Mouse (Mus musculus) midbrain, embryonic 15.5 days (tissue): ENCODE data around the gene Sel1l. TPM values are rescaled to one million over a fixed set of nuclear protein-coding genes. Genes with fewer than 3 reads are reported as not detected.

Source experiments
- ATAC-seq: fragments of 200-750 bp; cut with Nextera tagmentation; replicated peaks from 2 replicates; pipeline ENCODE4 v1.8.0; 2017; ENCODE audit warnings: moderate TSS enrichment
- H3K27ac ChIP-seq: fragments of 300-500 bp; sonication (generic); 2 replicates; pipeline ENCODE4 v1.5.1; 2015; ENCODE audit warnings: mild to moderate bottlenecking, inconsistent platforms
- H3K27me3 ChIP-seq: fragments of 300-500 bp; sonication (generic); replicated peaks from 2 replicates; pipeline ENCODE4 v1.6.1; 2015; ENCODE audit warnings: inconsistent platforms
- H3K36me3 ChIP-seq: fragments of 300-500 bp; sonication (generic); replicated peaks from 2 replicates; pipeline ENCODE4 v1.6.1; 2015; ENCODE audit warnings: inconsistent platforms
- H3K4me1 ChIP-seq: fragments of 300-500 bp; sonication (generic); 2 replicates; pipeline ENCODE4 v1.6.1; 2015; ENCODE audit warnings: inconsistent platforms
- H3K4me2 ChIP-seq: fragments of 300-500 bp; sonication (generic); 2 replicates; pipeline ENCODE4 v1.6.1; 2015; ENCODE audit warnings: inconsistent platforms, mild to moderate bottlenecking, moderate library complexity
- H3K4me3 ChIP-seq: fragments of 300-500 bp; sonication (generic); 2 replicates; pipeline ENCODE4 v1.5.1; 2015; ENCODE audit warnings: mild to moderate bottlenecking, inconsistent platforms
- H3K9ac ChIP-seq: fragments of 300-500 bp; sonication (generic); 2 replicates; pipeline ENCODE4 v1.6.1; 2015; ENCODE audit warnings: mild to moderate bottlenecking, inconsistent platforms
- H3K9me3 ChIP-seq: fragments of 300-500 bp; sonication (generic); 2 replicates; pipeline ENCODE4 v1.6.1; 2016; ENCODE audit warnings: inconsistent platforms
- WGBS: fragments of 180-500 bp; shearing (Covaris S2); methylation state at CpG from one replicate; pipeline ENCODE4 v1.1.7; 2015; ENCODE audit warnings: mixed read lengths; 5-methylcytosine and 5-hydroxymethylcytosine counted together
- polyA plus RNA-seq: library from polyadenylated mRNA; unstranded; fragments of >200 nt; fragmentation: Nextera tagmentation; extraction: Ambion mirVana; gene quantifications from 2 replicates; pipeline ENCODE4 v1.2.1, GENCODE M21; 2015

Gene Sel1l
- polyA plus RNA-seq, 1 experiment from 2014 or later = 111 TPM

GRCm38 (mm10) chr12:91807761-91808160, 41.2 kb downstream of the Sel1l start:
- Histone ChIP-seq H3K9me3 (no peaks in the 10 kb centered on the region), H3K36me3 (peaks cover 49% of the 10 kb centered on the region), H3K9ac (no peak overlapping the region), H3K27ac (no peak overlapping the region), H3K4me3 (no peak overlapping the region), H3K27me3 (no peaks in the 10 kb centered on the region), H3K4me2 (no peak overlapping the region), H3K4me1 (no peaks in the 10 kb centered on the region)
- no peak for ATAC-seq
- 89% methylated on average over 6 of the region's 6 CpGs for WGBS

GRCm38 (mm10) chr12:91807095-91807494, 41.9 kb downstream of the Sel1l start:
- no peaks in the 10 kb centered on the region for H3K27me3 ChIP-seq
- ATAC-seq = no peak
- H3K4me1 ChIP-seq = no peaks in the 10 kb centered on the region
- H3K9ac ChIP-seq = no peak overlapping the region
- no peak overlapping the region for H3K4me3 ChIP-seq
- no peaks in the 10 kb centered on the region for H3K9me3 ChIP-seq
- no peak overlapping the region for H3K4me2 ChIP-seq
- H3K36me3 ChIP-seq = peaks cover 42% of the 10 kb centered on the region
- WGBS = 91% methylated on average over 11 of the region's 11 CpGs
- H3K27ac ChIP-seq = no peak overlapping the region

GRCm38 (mm10) chr12:91804262-91804661, 44.7 kb downstream of the Sel1l start:
- no peak overlapping the region for H3K4me2 ChIP-seq
- peaks cover 19% of the 10 kb centered on the region for H3K36me3 ChIP-seq
- no peaks in the 10 kb centered on the region for H3K4me1 ChIP-seq
- no peak overlapping the region for H3K4me3 ChIP-seq
- H3K27ac ChIP-seq = no peak overlapping the region
- ATAC-seq = no peak
- 83% methylated on average over 3 of the region's 3 CpGs for WGBS
- no peaks in the 10 kb centered on the region for H3K9me3 ChIP-seq
- no peak overlapping the region for H3K9ac ChIP-seq
- H3K27me3 ChIP-seq = no peaks in the 10 kb centered on the region

- WGBS = 66% methylated on average over 13 of the region's 13 CpGs
- Histone ChIP-seq H3K4me1 (no peaks in the 10 kb centered on the region), H3K36me3 (peaks cover 10% of the 10 kb centered on the region), H3K4me3 (no peak overlapping the region), H3K9me3 (no peaks in the 10 kb centered on the region), H3K27me3 (no peaks in the 10 kb centered on the region), H3K27ac (no peak overlapping the region), H3K4me2 (no peak overlapping the region), H3K9ac (no peak overlapping the region)
- no peak for ATAC-seq
Measured at GRCm38 (mm10) chr12:91803207-91803932, 45.6 kb downstream of the Sel1l start.

- WGBS = 79% methylated on average over 12 of the region's 12 CpGs
- Histone ChIP-seq H3K27ac (no peak overlapping the region), H3K4me2 (no peak overlapping the region), H3K9me3 (no peaks in the 10 kb centered on the region), H3K9ac (no peak overlapping the region), H3K4me3 (no peak overlapping the region), H3K36me3 (peaks cover 3% of the 10 kb centered on the region), H3K27me3 (no peaks in the 10 kb centered on the region), H3K4me1 (no peaks in the 10 kb centered on the region)
- no peak for ATAC-seq
Measured at GRCm38 (mm10) chr12:91802586-91803206, 46.3 kb downstream of the Sel1l start.

GRCm38 (mm10) chr12:91800861-91801385, 48.0 kb downstream of the Sel1l start:
- H3K4me3 ChIP-seq = no peak overlapping the region
- no peak overlapping the region for H3K9ac ChIP-seq
- no peaks in the 10 kb centered on the region for H3K4me1 ChIP-seq
- no peak overlapping the region for H3K4me2 ChIP-seq
- H3K9me3 ChIP-seq = no peaks in the 10 kb centered on the region
- no peaks in the 10 kb centered on the region for H3K36me3 ChIP-seq
- WGBS = 61% methylated on average over 6 of the region's 6 CpGs
- no peak overlapping the region for H3K27ac ChIP-seq
- ATAC-seq = no peak
- H3K27me3 ChIP-seq = no peaks in the 10 kb centered on the region

- Histone ChIP-seq H3K9me3 (no peaks in the 10 kb centered on the region), H3K27ac (no peak overlapping the region), H3K9ac (no peak overlapping the region), H3K4me3 (no peak overlapping the region), H3K4me1 (no peaks in the 10 kb centered on the region), H3K4me2 (no peak overlapping the region), H3K36me3 (no peaks in the 10 kb centered on the region), H3K27me3 (no peaks in the 10 kb centered on the region)
- 76% methylated on average over 12 of the region's 12 CpGs for WGBS
- ATAC-seq = no peak
Measured at GRCm38 (mm10) chr12:91799821-91800335, 49.1 kb downstream of the Sel1l start.

GRCm38 (mm10) chr12:91799379-91799773, 49.6 kb downstream of the Sel1l start:
- Histone ChIP-seq H3K4me2 (no peak overlapping the region), H3K36me3 (no peaks in the 10 kb centered on the region), H3K4me1 (no peaks in the 10 kb centered on the region), H3K27ac (no peak overlapping the region), H3K9me3 (no peaks in the 10 kb centered on the region), H3K9ac (no peak overlapping the region), H3K27me3 (no peaks in the 10 kb centered on the region), H3K4me3 (no peak overlapping the region)
- no peak for ATAC-seq
- WGBS = 19% methylated on average over 6 of the region's 6 CpGs

- Histone ChIP-seq H3K27ac (no peak overlapping the region), H3K4me1 (no peaks in the 10 kb centered on the region), H3K9me3 (no peaks in the 10 kb centered on the region), H3K4me3 (no peak overlapping the region), H3K4me2 (no peak overlapping the region), H3K9ac (no peak overlapping the region), H3K27me3 (no peaks in the 10 kb centered on the region), H3K36me3 (no peaks in the 10 kb centered on the region)
- ATAC-seq = 0 out of 2 replicates have a peak, but pooled peaks have one; percentile 37
- WGBS = 86% methylated on average over 6 of the region's 6 CpGs
Measured at GRCm38 (mm10) chr12:91798720-91799378, 50.1 kb downstream of the Sel1l start.

- Histone ChIP-seq H3K27ac (no peak overlapping the region), H3K27me3 (no peaks in the 10 kb centered on the region), H3K4me1 (no peaks in the 10 kb centered on the region), H3K36me3 (no peaks in the 10 kb centered on the region), H3K4me3 (no peak overlapping the region), H3K9me3 (no peaks in the 10 kb centered on the region), H3K4me2 (no peak overlapping the region), H3K9ac (no peak overlapping the region)
- 82% methylated on average over 4 of the region's 4 CpGs for WGBS
- no peak for ATAC-seq
Measured at GRCm38 (mm10) chr12:91796774-91797173, 52.2 kb downstream of the Sel1l start.

GRCm38 (mm10) chr12:91793266-91793665, 55.7 kb downstream of the Sel1l start:
- Histone ChIP-seq H3K4me2 (no peak overlapping the region), H3K36me3 (no peaks in the 10 kb centered on the region)
- WGBS = 79% methylated on average over 8 of the region's 8 CpGs

GRCm38 (mm10) chr12:91791822-91792221, 57.1 kb downstream of the Sel1l start:
- ATAC-seq = no peak
- H3K4me3 ChIP-seq = no peak overlapping the region
- H3K9ac ChIP-seq = no peak overlapping the region
- no peaks in the 10 kb centered on the region for H3K9me3 ChIP-seq
- H3K4me1 ChIP-seq = no peaks in the 10 kb centered on the region
- no peaks in the 10 kb centered on the region for H3K27me3 ChIP-seq
- no peak overlapping the region for H3K27ac ChIP-seq
- H3K36me3 ChIP-seq = no peaks in the 10 kb centered on the region
- WGBS = 83% methylated on average over 4 of the region's 4 CpGs
- H3K4me2 ChIP-seq = no peak overlapping the region

More at GRCm38 (mm10) chr12:91793266-91793665, 55.7 kb downstream of the Sel1l start:
- no peak overlapping the region for H3K4me3 ChIP-seq
- H3K27ac ChIP-seq = no peak overlapping the region
- H3K9ac ChIP-seq = no peak overlapping the region
- no peaks in the 10 kb centered on the region for H3K9me3 ChIP-seq
- no peak for ATAC-seq
- H3K4me1 ChIP-seq = no peaks in the 10 kb centered on the region
- no peaks in the 10 kb centered on the region for H3K27me3 ChIP-seq
